Mouse (Mus musculus) monocyte, adult 5-6 weeks (primary cell): ENCODE data around the gene 4930432K21Rik. TPM values are rescaled to one million over a fixed set of nuclear protein-coding genes. Genes with fewer than 3 reads are reported as not detected.
A peak's percentile ranks its signal among the peaks of the same experiment; 100 is the strongest.

Experiments
- ATAC-seq: fragments of 153-309, 156-312 bp; replicated peaks from 2 replicates; pipeline ENCODE4 v1.8.0; 2017; ENCODE audit warnings: mild to moderate bottlenecking; ENCODE audit not compliant: low TSS enrichment, insufficient number of reproducible peaks, severe bottlenecking, poor library complexity, low FRiP score
- total RNA-seq: library from RNA; stranded (forward); fragments of 200-1000, 200-491, 200-594 nt; gene quantifications from 3 replicates; pipeline ENCODE4 v1.2.3, GENCODE M21; 2017

Gene 4930432K21Rik
- total RNA-seq, 1 experiment from 2014 or later = 1.8 TPM

DNA sequence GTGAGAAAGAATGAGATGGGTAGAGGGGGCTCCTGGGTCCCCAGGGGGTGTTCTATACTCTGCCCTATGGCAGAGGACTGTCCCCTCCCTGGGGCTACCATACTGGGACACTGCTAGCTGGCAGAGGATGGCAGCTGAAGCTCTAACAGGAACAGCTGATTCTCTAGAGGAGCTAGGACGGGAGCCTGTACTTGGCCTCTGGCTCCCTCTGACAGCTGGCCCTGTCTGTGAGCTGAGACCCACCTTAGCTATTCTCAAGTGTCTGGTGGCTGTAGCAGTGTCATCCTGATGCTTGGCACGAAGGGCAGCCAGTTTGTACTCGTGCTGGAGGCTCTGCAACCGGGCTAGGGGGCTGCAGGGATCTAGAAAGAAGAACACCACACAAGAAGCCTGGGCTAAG lies 7.0 kb upstream of the 4930432K21Rik start:
- ATAC-seq = no peak

DNA sequence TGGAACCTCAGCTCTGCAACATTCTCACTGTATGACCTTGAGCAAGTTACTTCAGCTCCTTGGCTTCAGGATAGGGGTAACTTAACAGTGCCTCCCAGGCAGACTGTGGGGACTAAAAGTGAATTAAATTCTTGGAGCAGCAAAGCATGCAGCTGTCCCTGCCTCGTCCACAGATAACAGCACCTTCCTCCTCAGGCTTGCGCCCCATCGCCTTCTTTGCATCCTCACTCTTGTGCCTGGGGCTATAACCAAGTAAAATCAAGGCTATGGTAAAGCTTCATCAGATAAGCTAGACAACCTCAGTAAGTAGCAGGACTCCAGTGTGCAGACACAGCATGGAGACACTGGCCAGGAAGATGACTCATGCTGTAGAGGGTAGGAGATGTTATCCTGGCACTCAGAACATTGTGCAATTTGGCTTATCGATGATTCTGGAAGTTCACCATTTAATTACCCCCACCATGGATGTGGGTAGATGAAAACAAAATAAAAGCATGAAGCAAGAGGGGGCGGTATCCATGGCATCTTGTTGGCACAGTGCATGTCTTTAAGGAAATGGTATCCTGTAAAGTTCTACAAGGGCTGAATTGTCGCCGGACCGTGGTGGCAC lies 3.1 kb upstream of the 4930432K21Rik start:
- no peak for ATAC-seq

DNA sequence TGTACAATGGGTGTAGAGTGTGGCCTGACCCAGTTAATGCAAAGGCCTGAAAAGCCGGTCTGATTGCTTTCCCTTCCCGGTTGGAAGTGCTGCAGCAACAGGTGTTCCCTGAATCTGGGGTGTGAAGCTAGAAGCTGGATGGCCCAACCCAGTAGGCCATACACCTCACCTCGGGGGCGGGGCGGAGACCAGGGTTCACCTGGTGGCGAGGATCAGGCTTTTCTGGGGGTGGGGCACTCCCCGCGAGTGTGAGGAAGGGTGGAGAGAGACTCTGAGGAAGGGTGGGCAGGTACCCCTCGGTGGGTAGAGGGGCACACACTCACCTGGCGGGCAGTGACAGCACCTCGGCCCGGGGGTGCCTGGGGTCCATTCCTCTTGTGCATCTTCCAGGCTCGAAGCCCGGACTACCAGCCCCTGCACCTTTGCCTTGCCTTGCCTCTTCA lies 480 bp upstream of the 4930432K21Rik start:
- 0 out of 2 replicates have a peak, but pooled peaks have one; percentile 20 for ATAC-seq

DNA sequence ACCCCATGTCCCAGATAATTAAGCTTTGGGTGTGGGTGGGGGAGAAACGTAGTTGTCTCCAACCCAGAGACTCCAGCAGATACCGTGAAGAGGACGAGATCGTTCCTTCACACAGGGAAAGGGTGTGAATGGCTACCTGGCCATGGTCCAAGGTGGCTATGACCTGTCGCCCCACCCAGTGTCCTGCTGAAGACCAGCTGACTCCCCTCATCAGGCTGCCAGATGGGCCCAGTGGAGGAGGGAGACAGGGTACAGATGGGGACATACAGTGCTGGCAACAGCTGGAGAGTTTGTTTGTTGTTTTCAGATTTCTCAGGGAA lies 666 bp downstream of the 4930432K21Rik start:
- ATAC-seq = no peak

DNA sequence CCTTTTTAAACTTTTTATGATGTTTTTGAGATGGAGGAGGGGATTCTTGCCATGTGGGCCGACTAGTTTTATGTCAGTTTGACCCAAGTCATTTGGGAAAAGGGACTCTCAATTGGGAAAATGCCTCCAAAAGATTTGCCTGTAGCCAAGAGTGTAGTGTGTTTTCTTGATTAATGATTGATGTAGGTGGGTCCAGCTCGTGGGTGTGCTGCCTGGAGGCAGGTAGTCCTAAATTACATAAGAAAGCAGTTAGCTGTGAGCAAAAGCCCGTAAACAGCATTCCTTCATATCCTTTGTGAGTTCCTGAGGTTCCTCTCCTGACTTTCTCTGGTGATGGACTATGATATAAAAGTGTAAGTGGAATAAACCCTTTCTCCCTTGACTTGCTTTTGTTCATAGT lies 1.4 kb downstream of the 4930432K21Rik start:
- ATAC-seq = no peak

DNA sequence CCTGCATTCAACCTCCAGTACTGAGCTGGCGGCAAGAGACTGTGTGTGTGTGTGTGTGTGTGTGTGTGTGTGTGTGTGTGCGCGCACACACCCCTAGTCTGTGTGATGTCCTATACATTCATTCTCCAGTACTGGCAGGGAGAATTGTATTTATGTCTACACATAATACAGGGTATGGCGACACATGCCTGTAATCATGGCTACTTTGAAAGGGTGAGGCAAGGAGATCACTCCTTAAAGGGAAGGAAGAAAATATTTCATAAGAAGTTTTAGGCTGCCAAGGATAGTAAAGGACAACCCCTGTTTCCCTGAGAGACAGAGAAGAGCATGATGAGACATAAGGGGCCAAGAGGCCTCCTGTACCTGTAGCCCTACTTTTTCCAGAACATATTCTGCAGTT lies 9.8 kb downstream of the 4930432K21Rik start:
- no peak for ATAC-seq

DNA sequence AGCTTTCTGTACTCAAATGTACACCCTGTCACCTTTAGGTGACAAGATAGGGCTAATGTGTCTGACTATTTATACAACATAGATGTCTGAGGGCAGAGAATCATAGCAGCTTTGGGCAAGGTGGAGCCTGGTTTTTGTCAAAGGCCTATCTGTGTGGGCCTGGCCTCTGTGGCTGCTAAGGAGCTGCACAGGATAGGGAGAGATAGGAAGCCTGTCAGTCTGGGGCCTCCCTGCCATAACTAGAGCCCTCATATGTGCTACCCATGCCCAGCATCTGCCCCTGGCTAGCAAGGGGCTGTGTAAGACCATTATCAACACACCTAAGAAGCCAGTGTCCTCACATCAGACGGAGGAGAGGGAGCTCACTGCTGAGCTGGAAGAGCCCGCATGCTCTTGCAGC lies 19.9 kb downstream of the 4930432K21Rik start:
- ATAC-seq = no peak

DNA sequence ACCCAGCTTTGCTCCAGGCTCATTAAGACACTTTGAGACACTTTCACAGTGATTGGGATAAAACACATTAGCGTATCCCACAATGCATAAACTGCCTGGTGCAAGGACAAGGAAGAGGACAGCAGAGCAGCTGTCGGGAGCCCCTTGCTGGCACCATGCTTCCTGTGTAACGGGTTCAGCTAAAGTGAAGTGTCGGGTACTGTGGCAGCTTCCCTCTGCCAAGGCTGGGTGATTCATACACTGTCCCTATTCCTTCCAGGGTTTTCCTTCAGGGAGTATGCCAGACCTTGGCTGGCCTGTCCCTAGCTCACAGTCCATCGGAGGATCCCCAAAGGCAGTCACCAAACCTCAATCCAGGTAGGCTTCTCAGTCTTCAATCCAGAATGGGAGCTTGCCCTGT lies 22.3 kb downstream of the 4930432K21Rik start:
- ATAC-seq = no peak

DNA sequence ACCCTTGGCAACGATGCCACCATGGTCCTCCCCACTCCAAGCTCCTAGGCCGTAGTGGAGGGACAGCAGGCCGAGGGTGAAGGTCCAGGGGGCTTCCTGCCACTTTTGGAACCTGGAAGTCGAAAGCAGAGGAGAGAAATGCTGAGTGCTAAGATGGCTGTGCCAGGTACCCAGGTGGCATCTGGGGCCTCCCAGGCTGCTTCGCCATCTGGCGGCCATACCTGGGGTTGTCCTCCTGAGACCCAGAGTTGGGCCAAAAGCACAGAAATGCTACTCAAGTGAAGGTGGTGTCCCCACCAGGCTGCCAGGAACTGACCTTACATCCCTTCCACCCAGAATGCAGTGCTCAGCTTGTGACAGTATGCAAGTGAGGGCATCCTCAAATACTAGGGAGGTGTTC lies 26.0 kb downstream of the 4930432K21Rik start:
- peak; percentile 19; the same call in 1 of the 2 replicates for ATAC-seq

DNA sequence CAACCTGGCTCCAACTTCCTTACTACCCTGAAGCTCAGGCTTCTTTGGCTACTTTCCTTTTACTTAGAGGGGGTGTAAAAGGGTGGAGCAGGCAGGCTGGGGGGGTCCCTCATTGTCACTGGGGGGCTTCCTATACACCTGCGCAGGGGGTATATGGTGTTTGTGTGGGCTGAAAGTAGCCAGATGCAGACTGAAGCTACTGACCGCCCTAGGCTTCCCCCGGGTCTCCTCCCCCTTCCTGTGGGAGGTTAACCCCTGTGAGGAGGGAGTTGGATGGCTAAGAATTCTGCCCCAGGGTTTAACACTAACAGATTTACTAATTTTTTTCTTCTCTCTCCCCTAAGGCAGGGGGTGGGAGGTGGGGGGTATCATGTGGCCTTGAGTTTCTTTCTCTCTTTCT lies 28.7 kb downstream of the 4930432K21Rik start:
- ATAC-seq = no peak

DNA sequence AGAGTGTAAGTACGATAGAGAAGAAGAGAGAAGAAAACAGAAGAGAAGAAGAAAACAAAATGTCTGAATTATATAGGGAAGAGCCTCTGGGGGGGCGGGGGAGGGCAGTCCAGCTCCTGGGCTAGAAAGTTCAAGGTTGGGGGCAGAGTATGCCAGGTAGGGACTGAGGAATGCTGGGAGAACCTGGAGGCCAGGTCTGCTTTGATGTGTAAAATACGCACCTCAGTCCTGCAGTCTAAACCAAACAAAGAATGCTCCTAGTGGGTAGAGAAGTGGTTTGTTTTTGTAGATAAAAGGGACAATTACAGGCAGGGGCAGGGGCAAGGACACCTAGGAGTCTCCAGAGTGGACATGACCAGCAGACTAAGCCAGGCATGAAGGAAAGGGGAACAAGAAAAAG lies 29.6 kb downstream of the 4930432K21Rik start:
- no peak for ATAC-seq

DNA sequence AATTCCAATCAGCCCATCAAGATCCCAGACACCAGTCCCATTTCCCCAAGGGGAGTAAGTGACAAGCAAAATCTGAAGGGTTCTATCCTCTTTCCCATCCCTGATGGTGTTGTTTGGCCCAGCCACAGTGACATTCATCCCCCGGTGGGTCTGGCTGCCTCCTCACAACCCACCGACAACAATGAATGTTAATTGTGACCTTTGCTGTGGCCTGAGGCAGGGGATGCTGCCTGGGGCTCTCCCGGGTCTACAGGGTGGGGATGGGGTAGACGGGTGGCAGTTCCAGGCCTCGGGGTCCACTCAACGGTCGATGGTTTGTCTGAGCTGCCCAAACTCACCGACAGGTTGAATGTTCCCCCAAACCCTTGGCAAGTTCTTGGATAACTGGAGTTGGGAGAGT lies 30.8 kb downstream of the 4930432K21Rik start:
- ATAC-seq = no peak

DNA sequence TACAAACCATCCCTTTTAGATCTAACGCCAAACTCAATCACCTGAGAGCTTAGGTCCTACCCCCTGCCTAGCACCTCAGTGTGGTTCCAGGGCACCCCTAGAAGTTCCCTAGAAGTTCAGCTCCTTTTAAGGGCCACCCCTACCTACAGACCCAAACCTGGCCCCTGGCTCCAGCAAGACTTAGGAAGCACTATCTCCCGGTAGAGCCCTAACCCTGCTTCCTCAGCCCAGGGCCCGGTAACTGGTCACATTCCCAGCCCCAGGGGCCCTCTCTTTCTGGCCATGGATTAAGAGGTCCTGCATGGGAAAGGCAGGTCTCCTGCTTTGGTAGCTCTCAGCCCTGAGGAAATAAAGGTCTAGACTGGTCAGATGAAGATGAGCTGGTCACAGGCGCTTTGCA lies 32.1 kb downstream of the 4930432K21Rik start:
- ATAC-seq = no peak

DNA sequence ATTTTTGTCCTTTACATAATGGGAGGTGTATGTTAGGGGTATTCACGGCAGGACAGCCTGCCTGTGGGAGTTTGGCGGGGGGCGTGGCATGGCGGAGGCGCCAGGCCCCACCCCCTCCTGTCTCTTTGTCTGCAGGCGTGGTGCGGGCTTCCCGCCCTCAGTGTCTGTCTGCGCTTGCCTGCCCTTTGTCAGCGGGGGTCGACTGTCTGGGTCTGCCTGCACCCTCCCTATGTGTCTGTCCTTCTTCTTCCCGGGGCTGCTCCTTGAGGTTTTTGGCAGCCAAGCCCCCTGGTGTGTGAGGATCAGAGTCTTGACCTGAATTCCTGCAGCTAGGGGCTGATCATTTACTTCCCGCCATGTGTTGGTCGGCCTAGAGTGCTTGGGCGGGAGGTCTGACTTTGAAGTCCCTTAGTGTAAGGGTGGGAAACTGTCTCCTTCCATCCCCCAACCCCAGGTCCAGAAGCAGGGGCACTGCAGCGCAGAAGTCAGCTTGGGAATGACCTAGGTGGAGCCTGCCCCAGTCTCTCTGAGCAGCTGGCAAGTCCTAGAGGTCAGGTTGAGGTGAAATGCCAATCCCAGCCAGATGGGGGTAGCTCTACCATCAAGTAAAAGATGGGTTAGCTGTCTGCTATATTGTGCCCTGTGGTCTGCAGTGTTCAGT lies 32.8 kb downstream of the 4930432K21Rik start:
- ATAC-seq = no peak

DNA sequence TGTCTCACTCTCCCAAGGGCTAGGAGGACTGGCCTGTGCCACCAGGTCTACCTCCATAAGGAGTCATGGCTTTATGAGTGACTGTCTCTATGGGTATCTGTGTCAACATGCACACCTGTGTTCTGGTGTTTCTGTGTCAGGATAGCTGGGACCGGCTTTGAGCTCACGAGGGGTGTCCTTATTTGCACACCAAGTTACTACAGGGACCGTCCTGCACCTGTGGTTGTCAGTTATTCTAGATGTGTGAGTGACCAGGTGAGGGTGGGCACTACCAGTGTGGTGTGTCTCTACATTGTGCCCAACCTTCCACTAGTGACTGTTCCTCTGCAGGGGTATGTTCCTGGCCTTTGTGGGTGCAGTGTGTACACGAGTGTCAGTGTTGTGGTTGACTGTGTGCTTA lies 35.0 kb downstream of the 4930432K21Rik start:
- ATAC-seq = no peak

DNA sequence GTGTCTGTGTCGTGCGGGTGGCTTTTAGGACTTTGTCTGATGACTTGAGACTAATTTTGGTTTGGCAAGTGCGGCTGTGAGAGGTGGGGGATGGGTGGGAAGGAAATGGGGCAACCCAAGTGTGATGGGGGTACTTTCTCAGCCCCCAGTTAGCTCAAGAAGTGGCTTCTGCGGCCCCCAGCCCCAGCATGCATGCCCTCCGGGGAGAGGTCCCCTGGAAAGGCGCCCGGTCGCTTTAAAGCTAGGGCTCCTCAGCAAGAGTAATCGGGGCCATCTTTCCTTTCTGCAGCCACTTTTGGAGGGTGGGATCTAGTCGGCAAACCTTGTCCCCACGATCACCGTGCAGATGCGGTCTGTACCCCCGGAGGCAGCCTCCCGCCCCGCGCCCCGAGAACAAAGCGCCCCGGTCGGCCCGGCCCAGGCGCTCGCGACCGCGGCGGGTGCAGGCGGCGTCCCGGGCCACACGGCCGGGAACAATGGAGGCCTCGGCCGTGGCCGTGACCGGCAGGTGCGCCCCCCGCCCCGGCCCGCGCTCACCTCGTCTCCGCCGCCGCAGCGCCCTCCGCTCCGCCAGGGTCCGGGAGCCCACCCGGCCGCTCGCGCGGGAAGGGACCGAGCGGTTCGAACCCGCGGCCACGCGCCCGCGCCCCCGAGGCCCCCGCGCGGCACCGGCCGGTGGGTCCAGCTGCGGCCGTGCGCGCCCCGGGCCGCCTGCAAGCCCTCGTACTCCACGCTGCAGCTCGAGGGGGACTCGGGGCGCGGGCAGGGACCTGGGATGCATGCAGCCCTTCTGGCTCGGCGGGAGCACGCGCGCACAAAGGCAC lies 35.6 kb downstream of the 4930432K21Rik start:
- no peak for ATAC-seq

DNA sequence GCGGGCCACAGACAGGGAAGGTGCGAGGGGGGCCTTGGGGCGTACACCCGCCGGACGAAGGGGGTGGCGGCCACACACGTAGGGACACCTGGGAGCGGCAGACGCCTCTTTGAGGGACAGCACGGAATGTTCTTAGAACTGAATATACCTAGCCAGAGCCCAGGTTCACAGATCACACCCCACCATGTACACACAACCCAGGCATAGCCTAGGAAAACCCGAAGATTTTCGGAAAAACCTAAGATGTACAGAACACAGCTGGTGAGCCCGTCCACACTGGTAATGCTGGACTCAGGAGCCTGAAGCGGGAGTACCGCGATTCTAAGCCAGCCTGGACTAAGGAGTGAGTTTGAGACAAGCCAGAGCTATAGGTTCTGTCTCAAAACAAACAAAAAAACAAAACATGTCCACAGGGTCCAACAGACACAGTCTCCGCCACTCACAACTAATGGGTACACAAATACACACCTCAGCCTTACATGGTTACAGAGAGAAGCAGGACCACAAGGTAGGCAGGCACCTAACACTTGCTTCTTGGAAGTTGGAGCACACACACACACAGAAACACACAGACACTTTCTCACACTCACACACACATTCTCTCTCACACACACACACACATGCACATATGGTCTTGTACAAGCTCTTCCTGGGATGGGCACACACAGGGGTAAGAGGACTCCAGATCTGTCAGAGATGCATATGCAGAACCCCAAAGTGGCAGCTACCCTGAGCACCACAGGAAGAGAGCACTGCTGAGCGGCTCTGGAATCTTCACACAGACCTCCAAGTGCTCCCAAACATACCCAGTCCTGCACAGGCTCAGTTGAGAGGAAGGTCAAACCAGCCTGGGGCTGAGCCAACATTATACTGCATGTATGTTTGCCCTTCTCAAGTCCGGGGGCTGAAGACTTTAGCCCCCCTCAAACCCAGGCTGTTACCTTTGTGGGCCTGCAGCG lies 36.5 kb downstream of the 4930432K21Rik start:
- ATAC-seq = no peak

DNA sequence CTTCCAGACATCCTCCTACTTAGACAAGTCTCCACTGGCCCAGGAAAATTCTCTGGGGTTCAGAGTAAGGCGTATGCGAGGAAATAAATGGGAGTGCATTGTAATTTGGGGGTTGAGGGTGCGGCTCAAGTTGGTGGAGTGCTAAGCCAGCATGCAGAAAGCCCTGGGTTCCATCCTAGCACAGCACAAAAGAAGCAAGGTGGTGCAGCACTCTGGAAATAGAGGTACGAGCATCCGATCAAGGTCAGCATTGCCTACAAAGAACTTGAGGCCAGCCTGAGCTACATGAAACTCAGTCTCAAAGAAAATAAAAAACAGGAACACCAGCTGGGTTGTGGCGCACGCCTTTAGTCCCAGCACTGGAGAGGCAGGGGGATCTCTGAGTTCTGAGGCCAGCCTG lies 37.3 kb downstream of the 4930432K21Rik start, which contains the start of gene Nanos3:
Nanos3 (minus strand) TSS at position 101 of the 400 bp plus-strand sequence.
- no peak for ATAC-seq

DNA sequence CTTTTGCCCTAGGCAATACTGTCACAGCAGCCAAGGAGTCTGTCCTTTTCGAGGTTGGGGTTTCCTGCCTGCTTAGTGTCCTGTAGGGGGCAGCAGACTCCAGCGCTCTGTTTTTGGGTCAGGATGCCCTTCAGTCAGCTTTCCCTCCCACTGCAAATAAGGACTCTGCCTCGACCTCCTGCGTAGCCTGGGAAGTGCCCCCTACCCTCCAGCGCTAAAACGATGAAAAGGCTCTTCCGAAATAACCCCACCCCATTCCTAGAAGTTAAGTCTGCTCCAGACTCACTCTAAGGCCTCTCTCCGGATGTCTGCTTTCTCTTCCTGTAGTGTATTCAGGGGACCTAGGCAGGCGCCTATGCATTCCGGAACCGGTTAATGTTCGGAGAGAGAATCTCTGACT lies 38.7 kb downstream of the 4930432K21Rik start:
- ATAC-seq = peak; percentile 75
